Mouse (Mus musculus) megakaryocyte, embryonic 14.5 days (primary cell): Measurements from ENCODE around the gene 5031439G07Rik.

ENCODE experiments used
- FLI1 ChIP-seq: IDR thresholded peaks from 2 replicates; pipeline ENCODE4 v1.6.1; 2012; ENCODE audit warnings: low read length, inconsistent platforms, mixed read lengths
- GATA1 ChIP-seq: IDR thresholded peaks from 3 replicates; pipeline ENCODE4 v1.6.1; 2012; ENCODE audit warnings: mixed read lengths, low read length, inconsistent platforms, borderline replicate concordance

GRCm38 (mm10) chr15:84959891-84960290, 28.5 kb downstream of the 5031439G07Rik start:
- TF ChIP-seq GATA1 (no peak), FLI1 (no peak)
